Mouse (Mus musculus) lung, postnatal 4 days (tissue): ENCODE data around the gene Cacna1s.
A peak's percentile ranks its signal among the peaks of the same experiment; 100 is the strongest.

Experiments
- DNase-seq, 2 experiments: peaks; one replicate each; pipeline ENCODE4 v3.0.0; 2021

Cacna1s gene

DNA sequence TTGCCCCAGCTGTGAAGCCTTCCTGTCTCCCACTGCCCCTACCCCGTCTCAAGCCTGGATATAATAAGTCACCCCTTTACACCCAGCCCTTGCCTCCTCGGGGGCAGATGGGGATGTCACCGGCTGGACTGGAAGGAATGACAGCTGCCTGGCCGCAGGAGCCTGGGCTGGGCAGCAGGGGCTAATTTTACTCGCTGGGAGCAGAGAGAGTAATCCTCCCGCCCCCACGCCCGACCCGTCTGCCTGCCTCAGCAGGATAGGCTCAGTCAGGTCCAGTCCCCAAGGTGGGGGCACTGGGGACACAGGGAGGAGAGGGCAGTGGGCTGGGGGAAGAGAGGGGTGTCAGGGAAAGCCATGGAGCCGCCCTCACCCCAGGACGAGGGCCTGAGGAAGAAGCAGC lies at the start of gene Cacna1s:
Gene Cacna1s, plus strand, starts transcription at position 204 of the 400 bp plus-strand sequence.
- no peak for DNase-seq

DNA sequence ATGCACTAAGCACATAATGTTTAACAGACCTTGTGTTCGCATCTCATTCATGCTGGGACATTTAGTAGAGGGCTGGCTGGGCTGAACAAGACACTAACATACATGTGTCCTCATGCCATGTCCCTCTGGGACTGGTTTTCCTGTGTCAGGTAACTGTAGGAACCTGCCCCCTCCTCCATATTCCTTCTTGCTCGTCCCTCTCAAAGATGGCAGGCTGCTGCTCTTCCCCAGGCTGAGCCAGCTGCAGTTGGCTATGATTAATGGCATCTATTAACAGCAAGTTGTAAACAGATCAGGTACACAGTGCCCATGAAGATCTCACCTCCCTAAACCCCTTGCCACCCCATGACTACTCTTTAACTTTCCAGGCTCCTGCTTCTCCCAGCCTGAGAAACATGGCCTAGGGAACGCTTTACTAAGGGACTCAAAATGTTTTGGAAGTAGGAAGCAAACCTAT lies 46.2 kb upstream of the Cacna1s start, which contains the start of gene Igfn1:
Gene Igfn1, minus strand, starts transcription at position 51 of the 457 bp plus-strand sequence.
- no peak for DNase-seq

DNA sequence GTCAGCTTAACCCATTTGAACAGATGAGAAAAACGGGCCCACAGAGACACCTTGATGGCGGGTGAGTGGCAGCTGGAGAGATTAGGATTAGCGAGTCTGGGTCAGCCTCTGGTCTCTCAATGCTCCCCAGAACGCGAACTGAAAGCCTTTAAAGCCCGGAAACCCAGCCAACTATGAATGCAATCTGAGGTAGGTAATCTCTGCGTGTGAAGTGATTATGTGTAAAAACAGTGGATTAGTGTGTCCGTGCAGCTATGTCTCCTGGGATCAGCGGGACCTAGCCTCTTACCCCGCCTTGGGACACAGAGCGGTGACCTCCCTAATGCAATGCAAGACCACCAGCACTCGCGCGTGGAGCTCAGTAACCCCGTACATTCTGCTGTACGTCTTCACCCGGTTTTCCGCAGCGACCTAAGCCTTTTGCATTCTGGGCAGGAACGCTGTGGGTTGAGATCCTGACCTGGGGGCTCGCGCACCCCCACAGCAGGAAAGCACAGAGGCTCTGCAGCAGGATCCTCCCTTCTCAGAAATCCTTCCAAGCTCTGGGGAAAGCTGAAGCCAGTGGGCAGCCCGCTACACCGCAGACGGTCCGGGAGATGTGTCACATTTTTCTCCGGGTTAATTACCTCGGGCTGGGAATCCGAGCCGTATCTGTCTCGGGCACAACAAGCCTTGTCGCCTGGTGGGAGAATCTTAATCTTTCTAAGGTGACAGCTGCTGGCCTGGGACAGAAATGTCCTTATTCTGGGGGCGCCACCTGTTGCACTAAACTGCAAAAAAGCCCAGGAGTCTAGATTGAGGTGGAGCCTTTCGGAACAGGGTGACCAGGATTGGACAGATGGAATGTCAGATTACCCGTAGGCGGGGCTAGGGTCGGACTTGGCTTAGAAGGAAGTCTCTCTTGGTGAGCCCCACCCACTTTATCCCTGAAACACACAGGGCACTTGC lies 45.1 kb upstream of the Cacna1s start, which contains the start of gene Tmem9:
Gene Tmem9, plus strand, starts transcription at position 940 of the 948 bp plus-strand sequence.
- peak; percentile 79 to 80 for DNase-seq

DNA sequence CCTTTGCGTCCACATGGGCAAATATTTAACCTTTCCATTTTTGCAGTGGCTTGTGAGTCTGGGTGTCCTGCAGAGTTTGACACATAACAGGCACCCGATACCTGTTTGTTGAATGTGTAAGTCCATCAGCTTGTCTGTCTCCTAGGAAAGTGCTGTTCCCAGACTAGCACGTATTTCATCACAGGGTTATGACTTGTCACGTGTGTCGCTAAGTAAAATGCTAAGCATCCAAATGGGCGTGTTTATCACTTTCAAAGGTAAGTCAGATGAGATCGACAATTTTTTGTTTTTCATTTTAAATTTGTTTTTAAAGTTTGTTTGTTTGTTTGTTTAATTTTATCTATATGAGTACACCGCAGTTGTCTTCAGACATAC lies 44.4 kb upstream of the Cacna1s start:
- DNase-seq = no peak

DNA sequence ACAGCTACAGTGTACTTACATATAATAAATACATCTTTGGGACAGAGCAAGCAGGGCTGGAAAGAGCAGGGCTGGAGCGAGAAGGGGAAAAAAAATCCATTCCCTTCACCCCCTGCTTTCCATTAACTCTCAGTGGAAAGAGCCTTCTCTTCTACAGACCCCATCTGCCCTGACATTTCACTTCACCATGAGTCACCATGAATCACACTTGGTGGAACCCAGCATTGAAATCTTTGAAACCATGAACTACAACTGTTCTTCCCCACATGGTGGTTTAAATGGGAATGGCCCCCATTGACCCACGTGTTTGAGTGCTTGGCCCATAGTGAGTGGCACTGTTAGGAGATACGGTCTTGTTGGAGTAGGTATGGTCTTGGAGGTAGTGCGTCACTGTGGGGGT lies 42.3 kb upstream of the Cacna1s start:
- DNase-seq = no peak

DNA sequence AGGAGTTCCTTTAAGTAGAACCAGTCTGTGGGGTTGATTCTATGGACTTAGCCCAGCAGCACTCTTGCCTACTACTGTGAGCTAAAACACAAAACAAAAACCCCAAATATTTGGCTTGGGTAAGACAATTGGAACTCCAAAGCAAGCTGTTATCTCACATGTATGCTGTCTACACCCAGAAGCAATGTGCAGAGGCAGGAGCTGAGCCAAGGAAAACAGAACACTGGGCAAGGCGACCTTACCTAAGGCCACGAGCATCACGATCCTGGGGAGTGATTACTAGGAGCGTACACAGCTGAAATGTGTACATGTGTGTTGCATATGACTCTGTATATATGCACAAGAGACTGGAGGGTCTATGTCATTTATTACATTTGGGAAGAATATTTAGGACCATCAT lies 39.0 kb upstream of the Cacna1s start:
- DNase-seq = no peak

DNA sequence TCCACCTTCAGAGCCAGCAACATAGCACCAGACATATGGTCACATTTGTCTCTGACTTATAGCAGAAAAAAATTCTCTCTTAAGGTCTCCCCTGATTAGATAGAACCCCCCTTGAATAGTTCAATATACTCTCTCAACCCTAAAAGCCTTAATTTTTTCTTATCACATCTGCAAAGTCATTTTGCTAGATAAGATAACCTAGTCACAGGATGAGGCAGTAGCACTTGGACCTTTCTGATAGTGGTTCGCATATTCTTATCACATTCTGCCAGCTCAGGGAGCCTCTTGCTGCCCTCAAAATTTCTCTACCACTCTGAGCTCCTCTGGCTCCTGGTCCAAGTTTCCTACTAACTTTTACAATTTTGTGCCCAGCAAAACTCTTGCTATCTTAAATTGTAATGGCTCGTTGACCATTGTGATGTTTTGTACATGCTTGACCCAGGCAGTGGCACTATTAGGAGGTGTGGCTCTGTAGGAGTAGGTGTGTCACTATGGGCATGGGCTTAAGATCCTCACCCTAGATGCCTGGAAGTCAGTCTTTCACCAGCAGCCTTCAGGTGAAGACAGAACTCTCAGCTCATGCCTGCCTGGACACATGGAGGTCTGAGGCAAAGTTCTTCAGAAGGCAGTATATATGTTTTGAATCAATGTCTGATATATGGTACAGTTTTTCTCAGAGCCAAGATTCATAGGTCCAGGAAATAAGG lies 37.6 kb upstream of the Cacna1s start:
- DNase-seq = no peak

DNA sequence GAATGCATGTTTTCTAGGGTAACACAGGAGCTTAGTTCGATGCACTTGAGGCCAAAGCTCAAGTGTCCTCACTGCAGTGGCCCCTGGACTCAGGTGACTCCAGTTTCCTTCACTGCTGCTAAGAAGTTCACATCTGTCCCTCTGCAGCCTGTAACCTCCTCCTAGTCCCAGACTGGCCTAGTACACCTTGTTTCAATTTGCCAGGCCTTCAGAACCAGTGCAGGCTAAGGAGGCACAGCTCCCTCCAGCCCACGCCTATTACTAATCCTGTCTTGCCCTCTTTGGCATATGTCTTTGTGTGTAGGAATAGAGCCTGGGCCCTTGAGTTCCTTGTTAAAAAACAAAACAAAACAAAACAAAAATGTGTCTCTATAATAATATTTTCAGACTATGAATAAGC lies 35.2 kb upstream of the Cacna1s start:
- no peak for DNase-seq

DNA sequence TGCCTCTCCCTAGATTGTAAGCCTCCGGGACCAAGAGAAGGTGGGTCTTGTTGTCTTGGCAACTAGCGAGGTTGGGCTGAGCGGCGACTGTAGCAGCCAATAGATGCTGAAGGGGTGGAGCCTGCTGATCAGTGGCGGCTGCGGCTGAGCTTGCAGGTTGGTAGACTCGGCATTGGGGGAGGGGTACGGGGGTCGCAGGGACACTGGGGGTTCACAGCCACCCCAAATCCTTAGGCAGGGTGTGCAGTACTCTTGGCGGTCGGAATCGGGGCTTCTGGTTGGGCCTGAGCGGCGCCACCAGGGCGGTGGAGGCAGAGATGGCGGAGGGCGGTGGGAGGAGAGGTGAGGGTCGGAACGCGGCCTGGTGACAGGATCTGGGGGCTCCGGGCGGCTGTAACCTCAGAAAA lies 34.6 kb upstream of the Cacna1s start:
- peak; percentile 92 to 93 for DNase-seq

DNA sequence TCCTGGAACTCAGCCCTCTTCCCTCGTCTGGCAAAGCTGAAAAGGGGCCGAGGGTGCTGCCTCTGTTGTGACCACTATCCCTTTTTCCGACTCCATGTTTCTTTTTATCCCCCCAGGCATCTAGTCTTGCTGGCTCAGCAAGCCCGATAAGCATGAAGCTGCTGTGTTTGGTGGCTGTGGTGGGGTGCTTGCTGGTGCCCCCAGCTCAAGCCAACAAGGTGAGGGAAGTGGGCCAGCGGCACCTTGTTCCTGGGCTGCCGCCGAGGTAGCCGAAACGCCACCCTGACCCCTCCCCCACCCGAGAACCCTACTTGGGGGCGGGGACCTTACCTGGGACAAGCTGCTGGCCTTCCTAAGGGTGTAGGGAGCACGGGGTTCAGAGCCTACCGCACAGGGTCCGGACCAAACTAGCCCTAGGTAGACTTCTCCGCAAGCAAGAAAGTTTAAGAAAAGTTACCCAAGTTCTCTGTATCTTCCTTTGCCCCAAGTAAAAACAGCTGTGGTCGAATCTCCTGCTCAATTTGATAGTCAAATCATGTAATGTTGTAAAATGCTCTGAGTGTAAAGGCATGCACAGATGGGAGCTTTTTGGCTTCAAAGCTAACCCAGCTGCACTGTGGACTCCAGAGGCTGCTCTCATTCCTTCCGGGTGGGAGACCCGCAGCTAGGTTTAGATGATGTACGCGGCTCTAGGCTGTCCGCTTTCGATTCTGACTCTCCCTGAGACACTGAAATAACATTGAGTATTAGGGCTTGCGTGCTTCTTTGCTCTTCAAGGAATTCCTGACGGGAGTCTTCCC lies 34.0 kb upstream of the Cacna1s start:
- peak; percentile 45 to 46 for DNase-seq

DNA sequence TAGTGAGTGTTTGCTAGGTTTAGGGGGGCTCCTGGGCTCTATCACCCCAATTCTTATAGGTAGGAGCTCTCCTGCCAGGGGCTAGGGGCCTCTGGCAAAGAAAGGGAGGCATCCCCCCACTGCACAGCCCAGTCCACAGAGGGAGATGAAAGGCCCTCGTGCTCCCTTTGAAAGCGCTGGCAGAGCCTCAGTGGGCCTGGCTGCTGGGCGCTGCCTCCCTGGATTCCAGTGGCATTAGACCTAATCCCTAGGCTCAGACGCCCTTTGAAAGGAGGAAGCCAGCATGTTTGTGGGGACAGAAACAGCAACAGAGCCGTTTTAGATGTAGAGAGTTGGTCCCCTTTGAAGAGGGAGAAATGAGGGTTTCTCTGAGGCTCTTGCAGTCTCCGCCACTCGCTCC lies 22.3 kb upstream of the Cacna1s start:
- peak in 1 of 2 experiments; percentile 16 for DNase-seq

DNA sequence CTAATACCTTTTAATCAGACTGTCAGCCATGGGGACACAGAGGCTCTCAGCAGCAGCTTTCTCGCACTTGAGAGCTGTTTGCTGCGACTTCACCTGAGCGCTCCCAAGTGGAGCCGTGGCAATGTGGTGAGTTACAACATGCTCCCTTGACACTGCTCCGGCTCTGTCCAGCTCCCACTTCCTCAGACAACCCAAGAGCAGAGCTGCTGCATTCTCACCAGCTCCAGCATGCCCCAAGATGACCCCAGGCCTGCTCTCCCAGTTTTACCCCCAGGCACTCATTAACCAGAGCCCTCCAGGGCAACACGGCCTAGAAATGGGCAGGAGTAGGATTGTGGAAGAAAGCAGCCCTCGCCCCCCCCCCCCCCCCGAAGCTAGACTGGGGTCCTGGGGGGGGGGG lies 20.9 kb upstream of the Cacna1s start:
- no peak for DNase-seq

DNA sequence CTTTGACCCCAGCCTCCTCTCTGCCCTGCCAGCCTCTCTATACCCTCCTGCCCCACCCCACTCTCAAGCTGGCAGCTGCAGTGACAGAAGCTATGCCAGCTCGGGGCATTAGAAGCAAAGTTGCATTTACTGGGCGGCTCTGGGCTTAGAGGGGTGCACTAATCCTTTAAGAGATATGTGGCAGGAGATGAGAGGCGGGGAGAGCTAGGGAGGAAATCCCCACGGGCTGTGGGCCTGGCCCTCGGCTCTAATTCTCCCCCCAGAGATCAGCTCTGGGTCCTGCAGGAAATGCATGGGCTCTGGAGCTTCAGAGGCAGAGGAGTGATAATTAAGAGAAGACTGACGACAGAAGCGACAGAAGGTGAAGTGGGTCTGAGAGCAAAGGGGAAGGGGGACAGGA lies 19.6 kb upstream of the Cacna1s start:
- no peak for DNase-seq

DNA sequence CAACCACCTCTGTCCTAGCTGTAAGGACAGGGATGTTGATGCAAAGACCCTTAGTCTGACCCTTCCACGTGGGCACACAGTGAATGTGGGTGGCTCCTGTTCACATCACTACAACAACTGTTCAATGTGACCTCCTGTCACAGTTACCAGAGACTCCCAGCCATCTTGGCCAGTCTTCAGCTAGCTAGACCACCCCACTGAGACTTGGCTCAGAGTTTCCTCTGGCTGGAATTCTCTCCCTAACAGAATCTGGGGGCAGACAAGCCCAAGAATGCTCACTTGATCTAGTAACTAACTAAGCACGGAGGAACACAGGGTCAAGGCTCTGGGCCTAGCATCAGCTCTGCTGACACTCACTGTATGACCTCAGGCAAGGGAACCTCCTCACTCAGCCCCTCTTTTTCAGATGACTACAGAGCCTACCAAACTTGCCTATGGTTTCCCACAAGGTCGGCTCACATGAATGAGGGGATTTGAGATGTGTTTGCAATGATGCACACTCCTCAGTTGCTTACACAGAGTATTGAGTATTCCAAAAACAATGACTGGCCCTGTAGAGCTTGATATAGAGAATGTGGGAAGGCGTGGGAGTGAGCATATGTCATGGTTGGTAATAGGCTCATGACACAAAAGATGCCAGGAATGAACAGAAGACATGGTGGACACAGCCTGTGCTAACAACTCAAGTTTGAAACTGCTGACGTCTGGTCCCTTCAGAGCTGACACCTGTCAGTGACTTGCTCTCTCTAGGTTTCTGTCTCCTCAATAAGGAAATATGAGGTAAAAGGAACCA lies 13.6 kb upstream of the Cacna1s start:
- DNase-seq = no peak

DNA sequence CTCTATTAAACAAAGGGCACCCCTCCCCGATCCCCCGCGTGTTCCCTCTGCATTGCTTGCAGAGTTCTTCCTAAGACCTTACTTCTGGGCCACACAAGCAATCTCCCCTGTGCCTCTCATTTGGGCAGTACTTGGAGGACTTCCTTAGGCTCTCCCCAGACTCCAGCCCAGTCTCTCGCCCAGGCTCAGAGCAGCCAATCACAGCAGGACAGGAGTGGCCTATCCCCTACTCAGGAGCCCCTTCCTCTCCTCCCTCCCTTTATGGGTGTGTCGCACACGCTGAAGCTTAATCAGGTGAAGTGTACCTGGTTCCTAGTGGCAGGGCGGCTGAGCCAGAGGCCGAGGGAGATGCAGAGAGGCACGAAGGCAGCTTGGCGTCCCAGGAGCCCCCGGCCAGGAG lies 12.1 kb upstream of the Cacna1s start:
- DNase-seq = no peak

DNA sequence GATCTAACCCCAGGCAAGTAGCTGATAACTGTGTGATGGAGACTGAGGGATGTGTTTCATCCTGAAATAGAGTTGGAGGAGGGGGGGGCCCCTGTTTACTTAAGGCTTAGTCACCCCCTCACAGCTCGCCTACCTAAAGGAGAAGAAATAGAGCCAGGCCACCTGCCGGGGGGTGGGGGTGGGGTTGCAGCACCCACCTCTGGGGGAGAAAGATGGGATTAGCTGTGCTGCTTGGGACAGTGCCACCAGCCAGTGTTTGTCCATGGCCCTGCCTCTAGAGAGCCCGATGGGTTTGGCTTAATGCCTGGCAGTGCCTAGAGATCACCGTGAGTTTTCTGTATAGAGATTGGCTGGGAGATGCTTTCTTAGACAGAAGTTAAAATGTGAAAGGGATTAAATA lies 11.7 kb upstream of the Cacna1s start:
- no peak for DNase-seq

DNA sequence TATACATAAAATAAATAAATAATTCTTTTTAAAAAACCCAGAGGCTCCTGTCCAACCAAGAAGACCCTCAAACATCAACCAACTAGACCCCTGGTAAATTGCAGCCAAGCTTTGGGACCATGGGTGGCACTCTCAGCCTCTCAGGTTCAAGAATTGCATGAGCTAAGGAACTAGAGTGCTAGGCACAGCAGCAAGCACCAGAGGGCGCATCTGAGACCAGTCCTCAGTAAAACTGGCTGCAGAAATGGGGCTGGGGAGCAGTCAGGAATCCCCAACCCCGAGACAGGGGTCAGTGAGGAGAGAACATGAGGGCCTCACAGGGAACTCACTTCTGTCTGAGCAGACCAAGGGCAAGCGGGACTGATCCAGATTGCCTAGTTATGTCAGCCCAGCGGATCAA lies 6.8 kb upstream of the Cacna1s start:
- DNase-seq = peak; percentile 35 to 65

DNA sequence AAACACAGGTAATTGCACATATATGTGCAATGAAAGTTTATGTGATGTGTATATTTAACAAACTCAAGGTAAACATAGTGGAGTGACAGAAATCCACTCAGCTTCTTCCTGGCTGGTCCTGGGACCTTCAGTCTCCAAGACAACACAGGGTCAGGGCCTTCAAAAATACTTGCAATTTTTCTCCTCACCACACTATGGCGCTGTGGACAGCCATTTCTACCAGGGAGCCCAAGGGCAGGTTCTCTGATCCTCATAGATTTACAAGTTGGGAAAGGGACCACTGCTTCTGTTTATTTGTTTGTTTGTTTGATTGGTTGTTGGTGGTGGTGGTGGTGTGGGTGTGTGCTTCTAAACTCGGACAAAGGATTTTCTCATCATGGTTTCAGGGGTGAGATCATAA lies 5.1 kb upstream of the Cacna1s start:
- DNase-seq = peak in 1 of 2 experiments; percentile 22

DNA sequence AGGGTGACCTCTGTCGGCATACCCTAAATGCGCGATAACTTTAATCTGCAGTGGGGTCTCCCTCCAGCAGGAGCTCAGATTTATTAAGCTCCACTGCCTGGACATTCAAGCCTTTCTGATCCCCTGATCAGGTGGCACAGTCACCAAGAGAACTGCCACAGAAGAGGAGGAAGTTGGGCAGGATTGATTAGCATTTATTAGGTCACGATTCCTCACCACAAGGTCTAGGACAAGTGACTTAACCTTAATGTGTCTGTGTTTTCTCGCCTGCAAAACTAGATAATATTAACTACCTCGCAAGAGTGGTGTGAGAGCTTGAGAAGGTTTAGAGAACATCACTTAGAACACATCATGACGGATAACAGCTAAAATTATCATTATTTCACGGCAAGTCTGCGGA lies 4.7 kb upstream of the Cacna1s start:
- no peak for DNase-seq

DNA sequence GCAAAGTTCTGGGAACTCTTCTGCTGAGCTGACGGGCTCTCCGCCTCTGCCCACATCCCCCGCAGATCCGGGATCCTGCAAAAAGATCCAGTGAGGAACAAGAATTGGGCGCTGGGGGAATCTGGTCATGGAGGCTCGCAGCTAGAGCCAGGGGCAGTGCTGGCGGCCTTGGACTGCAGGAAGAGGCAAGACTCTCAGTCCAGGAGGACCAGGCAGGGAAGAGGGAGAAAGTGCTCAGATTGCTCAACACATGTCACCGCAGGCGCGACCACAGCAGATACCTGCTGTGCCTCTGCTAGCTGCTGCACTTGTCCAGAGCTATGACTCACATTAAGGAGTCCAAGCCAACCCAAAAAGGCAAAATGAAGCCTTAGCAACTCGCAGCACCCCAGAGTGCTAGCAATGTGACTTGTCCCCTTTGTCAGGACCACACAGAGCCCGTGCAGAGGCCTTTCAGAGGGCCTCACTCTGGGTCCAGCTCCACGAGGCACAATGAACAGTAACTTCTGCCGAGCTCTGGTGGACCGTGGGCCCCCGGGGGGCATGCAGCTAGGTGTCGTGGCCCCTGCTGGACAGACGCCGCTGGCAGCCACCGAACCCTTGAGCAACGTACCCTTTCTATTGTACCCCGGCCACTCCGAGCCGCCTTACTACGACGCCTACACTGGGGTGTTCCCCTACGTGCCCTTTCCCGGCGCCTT lies 2.1 kb upstream of the Cacna1s start, which contains the start of gene Ascl5:
Gene Ascl5, plus strand, starts transcription at position 493 of the 701 bp plus-strand sequence.
- DNase-seq = no peak

DNA sequence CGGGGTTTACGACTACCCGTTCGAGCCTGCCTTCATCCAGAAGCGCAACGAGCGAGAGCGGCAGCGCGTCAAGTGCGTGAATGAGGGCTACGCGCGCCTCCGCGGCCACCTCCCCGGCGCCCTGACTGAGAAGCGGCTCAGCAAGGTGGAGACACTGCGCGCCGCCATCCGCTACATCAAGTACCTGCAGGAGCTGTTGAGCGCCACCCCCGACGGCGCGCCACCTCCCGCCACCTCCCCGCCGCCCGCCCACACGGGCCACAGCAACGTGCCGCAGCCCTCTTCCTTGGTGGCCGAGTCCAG lies 1.6 kb upstream of the Cacna1s start:
- DNase-seq = peak; percentile 21 to 33

DNA sequence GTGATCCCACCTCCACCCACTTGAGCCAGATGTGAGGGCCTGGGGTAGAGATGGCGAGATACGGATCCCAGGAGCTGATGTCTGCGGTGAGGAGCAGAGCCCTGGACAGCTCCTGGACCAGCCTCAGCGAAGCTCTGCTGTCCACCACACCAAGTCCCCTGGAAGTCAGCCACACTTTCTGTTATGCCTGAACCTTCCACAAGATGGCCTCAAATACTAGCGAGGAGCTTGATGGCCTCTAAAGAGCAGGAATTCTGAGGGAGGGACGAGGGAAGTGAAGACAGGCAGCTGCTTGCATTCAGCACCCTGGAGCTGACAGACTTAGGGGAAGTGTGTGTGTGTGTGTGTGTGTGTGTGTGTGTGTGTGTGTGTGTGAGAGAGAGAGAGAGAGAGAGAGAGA lies 1.1 kb upstream of the Cacna1s start:
- DNase-seq = peak; percentile 75 to 86
